Mouse (Mus musculus): Measurements from ENCODE around the gene Cd151. TPM values are rescaled to one million over a fixed set of nuclear protein-coding genes. Genes with fewer than 3 reads are reported as not detected.

Gene Cd151
- polyA plus RNA-seq, 1 experiment from 2014 or later, result 30.6 TPM

DNA sequence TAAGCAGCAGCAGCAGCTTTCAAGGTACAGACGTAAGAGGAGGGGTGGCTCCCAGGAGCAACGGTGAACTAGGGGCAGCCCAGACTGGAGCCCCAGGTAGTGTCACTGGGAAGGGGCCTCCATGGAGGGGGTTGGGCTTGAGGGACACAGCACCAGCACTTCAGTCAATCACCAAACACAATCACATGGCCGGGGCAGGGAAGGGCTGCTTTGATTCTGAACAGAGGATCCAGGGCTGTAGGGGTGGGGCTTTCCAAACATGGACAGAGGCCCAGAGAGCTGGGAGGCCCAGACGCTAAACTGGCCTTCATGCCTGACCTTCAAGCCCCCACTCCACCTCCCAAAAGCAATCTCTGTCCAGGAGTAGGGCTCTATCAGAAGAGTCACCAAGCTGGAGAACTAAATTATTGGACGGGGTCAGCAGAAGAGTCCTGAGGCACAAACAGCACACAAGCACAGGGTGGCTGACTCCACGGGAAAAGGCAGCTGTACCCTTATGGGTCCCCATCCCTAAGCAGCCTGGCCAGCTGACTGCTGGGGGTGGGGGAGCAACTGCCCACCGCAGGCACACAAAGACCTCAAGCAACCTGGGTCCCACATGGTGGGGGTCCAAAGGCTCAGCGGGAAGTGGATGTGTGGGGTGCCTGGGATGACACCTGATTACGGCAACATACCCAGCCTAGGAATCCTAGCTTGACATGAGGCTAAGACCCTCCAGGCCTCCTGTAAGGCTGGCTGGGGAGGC is 37.2 kb upstream of the Cd151 start:
- Histone ChIP-seq H3K9ac (ENCODE audit: low read depth, low read length) (0 out of 2 replicates have a peak overlapping the region, but pooled peaks have one; percentile 14), H3K36me3 (ENCODE audit: control insufficient read depth, insufficient read depth, low read length) (peaks cover 21% of the 10 kb centered on the region), H3K27ac (ENCODE audit: low read length) (no peak overlapping the region), H3K4me2 (ENCODE audit: low read depth, low read length) (no peak overlapping the region), H3K9me3 (ENCODE audit: control insufficient read depth, low read length) (no peaks in the 10 kb centered on the region), H3K4me1 (ENCODE audit: control insufficient read depth, insufficient read depth, low read length) (peaks cover 24% of the 10 kb centered on the region), H3K27me3 (replicated peaks; ENCODE audit: control insufficient read depth, insufficient read depth, low read length) (no peaks in the 10 kb centered on the region), H3K4me3 (ENCODE audit: low read length) (no peak overlapping the region)
- WGBS, result 59% methylated on average over 9 of the region's 9 CpGs
- no peak for ATAC-seq

DNA sequence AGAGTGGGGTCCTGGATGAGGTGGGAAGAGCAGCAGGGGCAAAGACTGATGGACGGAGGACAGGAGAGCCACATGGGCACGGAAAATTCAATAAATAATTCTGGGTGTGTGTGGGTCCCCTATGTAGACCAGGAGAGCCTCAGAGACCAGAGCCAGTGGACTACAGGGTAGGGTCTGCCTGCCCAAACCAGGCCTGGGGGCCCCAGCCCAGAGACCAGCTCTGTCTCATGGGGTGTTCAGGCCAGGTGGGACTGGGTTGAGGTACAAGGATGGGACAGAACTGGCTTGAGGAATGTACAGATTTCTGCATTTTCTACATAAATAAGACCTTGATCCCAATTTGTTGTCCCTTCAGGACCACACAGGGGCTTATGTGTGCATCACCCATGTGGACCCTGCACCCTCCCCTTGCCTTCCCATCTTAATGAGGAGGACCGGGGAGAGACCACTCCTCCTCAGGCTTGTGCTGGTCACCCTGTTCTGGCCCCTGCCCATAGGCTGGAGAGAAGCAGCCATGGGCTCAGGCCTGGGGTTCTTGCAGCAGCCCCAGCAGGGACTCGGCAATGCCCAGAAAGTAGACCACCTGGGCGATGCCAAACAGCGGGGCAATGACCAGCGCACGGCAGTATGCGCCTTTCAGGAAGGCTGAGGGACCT is 36.5 kb upstream of the Cd151 start:
- peaks cover 21% of the 10 kb centered on the region for H3K36me3 ChIP-seq (ENCODE audit: control insufficient read depth, insufficient read depth, low read length)
- H3K4me2 ChIP-seq (ENCODE audit: low read depth, low read length), result no peak overlapping the region
- H3K9ac ChIP-seq (ENCODE audit: low read depth, low read length), result 0 out of 2 replicates have a peak overlapping the region, but pooled peaks have one; percentile 14
- WGBS, result 95% methylated on average over 9 of the region's 9 CpGs
- H3K27ac ChIP-seq (ENCODE audit: low read length), result no peak overlapping the region
- H3K9me3 ChIP-seq (ENCODE audit: control insufficient read depth, low read length), result no peaks in the 10 kb centered on the region
- no peak overlapping the region for H3K4me3 ChIP-seq (ENCODE audit: low read length)
- H3K4me1 ChIP-seq (ENCODE audit: control insufficient read depth, insufficient read depth, low read length), result peaks cover 31% of the 10 kb centered on the region
- ATAC-seq, result no peak
- no peaks in the 10 kb centered on the region for H3K27me3 ChIP-seq (replicated peaks; ENCODE audit: control insufficient read depth, insufficient read depth, low read length)

DNA sequence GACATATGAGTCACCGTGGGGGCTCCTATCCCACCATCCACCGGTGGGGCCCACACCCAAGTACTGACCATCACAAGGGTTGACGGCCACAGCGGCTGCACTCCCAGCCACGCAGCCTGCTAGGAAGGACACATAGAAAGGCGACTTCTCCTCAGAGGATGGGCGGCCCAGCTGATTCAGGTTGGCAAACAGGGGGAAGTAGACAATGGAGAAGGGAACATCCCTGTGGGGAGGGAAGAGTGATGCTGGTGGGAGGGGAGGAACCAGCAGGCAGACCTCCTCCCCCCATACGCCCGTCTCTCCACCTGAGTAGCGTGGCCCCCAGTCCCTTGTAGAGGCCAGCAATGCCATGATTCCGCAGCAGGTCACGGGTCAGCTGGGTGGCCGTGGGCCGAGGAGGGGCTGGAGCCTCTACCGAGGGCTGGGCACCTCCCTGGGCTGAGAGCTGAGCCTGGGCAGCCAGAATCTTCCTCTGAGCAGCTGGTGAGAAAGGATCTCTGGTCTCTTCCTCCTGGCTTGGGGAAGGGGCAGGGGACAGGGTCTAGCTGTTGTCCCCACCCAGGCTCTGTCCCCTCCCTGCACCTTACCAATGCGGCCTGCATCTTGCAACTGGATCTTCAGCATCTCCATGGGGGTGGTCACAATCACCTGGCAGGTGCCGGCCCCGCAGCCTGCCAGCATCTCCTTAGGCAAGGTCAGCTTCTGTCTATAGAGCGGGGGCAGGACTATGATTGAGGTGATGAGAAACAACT is 35.6 kb upstream of the Cd151 start:
- Histone ChIP-seq H3K4me3 (ENCODE audit: low read length) (no peak overlapping the region), H3K9me3 (ENCODE audit: control insufficient read depth, low read length) (no peaks in the 10 kb centered on the region), H3K27me3 (replicated peaks; ENCODE audit: control insufficient read depth, insufficient read depth, low read length) (no peaks in the 10 kb centered on the region), H3K4me1 (ENCODE audit: control insufficient read depth, insufficient read depth, low read length) (peaks cover 39% of the 10 kb centered on the region), H3K9ac (ENCODE audit: low read depth, low read length) (no peak overlapping the region), H3K27ac (ENCODE audit: low read length) (no peak overlapping the region), H3K36me3 (ENCODE audit: control insufficient read depth, insufficient read depth, low read length) (peaks cover 21% of the 10 kb centered on the region), H3K4me2 (ENCODE audit: low read depth, low read length) (no peak overlapping the region)
- ATAC-seq, result no peak
- WGBS, result 94% methylated on average over 19 of the region's 19 CpGs

DNA sequence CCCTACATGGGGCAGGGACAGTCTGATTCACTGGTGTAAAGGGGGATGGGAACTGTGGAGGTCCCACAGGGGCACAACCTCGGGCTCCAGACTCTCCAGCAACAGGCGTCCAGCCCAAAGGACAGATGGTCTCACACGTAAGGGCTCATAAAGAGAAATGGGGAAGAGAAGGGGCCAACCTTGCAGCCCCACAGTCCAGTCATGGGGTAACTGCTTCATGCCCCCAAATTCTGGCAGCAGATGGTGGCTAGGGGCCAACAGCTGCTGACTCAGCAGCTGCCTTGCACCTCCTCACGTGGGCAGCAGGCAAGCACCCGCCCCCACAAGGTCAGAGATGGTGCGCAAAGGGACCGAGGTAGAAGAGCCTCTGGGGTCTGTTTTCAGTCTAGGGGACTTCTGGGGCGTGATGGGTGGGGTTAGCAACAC is 35.0 kb upstream of the Cd151 start:
- ATAC-seq, result no peak
- 83% methylated on average over 8 of the region's 8 CpGs for WGBS
- Histone ChIP-seq H3K27me3 (replicated peaks; ENCODE audit: control insufficient read depth, insufficient read depth, low read length) (no peaks in the 10 kb centered on the region), H3K27ac (ENCODE audit: low read length) (no peak overlapping the region), H3K9ac (ENCODE audit: low read depth, low read length) (peak overlapping the region; percentile 14; the same call in 1 of the 2 replicates), H3K9me3 (ENCODE audit: control insufficient read depth, low read length) (no peaks in the 10 kb centered on the region), H3K4me3 (ENCODE audit: low read length) (no peak overlapping the region), H3K4me1 (ENCODE audit: control insufficient read depth, insufficient read depth, low read length) (peaks cover 42% of the 10 kb centered on the region), H3K4me2 (ENCODE audit: low read depth, low read length) (no peak overlapping the region), H3K36me3 (ENCODE audit: control insufficient read depth, insufficient read depth, low read length) (peaks cover 21% of the 10 kb centered on the region)

DNA sequence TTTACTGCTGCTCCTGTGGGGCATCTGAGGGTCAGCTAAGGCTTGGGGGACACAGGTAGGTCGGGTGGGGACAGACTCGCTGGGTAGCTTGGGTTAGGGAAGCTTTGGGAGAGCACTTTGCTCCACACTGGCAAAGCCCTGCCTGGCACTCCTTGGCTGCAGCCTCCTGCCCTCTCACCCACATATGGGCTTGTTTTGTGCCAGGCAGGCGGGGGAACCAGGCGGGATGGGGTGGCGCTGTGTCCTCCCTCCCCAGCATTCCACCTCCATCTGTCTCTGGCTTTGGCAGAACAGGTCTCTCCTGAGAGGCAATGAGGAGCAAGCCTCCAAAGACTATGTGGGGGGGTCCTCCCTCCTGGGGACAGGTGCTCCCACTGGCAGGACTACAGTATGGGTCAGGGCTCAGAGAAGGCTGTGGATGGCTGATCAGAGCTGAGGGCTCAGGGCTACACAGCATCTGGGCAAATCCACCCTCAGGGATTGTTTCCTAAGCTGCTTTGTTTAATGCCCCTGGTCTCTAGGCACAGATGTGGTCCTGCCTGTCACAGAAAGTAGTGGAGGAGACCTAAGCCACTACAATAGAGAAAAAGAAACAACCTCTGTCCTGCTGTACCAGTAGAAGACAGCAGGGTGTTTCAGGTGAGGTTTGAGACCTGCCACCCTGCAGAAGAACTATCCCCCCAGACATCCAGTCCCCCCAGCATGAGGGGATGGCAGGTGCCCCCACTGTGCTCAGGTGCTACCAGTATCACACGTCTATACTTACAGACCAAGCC is 34.3 kb upstream of the Cd151 start:
- Histone ChIP-seq H3K9ac (ENCODE audit: low read depth, low read length) (no peak overlapping the region), H3K27ac (ENCODE audit: low read length) (no peak overlapping the region)
- no peak for ATAC-seq

DNA sequence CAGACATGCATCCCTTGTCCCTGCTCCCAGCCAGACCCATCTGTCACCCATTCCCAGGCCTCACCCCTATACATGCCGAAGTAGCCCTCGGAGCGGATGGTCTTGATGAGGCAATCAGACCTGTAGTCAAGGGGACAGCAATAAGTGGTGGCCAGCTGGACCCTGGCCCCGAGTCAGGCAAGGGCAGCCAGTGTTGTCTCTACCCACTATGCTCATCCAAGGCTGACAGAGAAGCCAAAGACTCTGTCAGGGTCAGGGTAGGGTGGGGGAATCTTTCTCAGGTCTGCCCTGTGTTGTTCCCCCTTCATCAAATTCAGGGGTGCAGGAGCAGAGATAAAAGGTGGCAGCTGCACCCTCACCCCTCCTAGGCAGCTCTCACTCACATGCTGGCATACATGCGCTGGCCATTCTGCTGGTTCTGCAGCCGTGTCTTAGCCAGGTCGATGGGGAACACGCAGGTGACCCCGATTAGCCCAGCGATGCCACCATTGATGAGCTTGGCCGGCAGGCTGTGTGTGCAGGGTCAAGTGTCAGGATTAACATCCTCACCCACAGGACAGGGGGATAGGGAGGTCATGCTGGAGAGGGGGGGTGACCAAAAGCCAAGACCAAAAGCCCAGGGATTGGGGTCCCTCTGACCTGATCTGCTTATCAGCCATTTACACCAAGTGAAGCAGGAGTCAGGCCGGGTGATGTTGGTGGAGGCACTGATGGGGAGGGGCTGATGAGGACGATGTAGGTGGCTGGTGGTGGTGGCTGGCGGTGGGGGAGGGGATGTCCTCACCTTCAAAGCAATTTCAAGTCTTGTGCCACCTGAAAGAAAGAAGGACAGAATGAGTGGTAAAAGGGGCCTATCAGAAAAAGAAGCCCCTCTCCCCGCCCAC is 33.4 kb upstream of the Cd151 start:
- H3K27ac ChIP-seq (ENCODE audit: low read length), result no peak overlapping the region
- H3K9ac ChIP-seq (ENCODE audit: low read depth, low read length), result peak overlapping the region; percentile 66
- H3K36me3 ChIP-seq (ENCODE audit: control insufficient read depth, insufficient read depth, low read length), result peaks cover 26% of the 10 kb centered on the region
- H3K4me3 ChIP-seq (ENCODE audit: low read length), result peak overlapping the region; percentile 53
- no peaks in the 10 kb centered on the region for H3K9me3 ChIP-seq (ENCODE audit: control insufficient read depth, low read length)
- WGBS, result 74% methylated on average over 15 of the region's 15 CpGs
- ATAC-seq, result no peak
- H3K4me2 ChIP-seq (ENCODE audit: low read depth, low read length), result peak overlapping the region; percentile 85
- peaks cover 42% of the 10 kb centered on the region for H3K4me1 ChIP-seq (ENCODE audit: control insufficient read depth, insufficient read depth, low read length)
- H3K27me3 ChIP-seq (replicated peaks; ENCODE audit: control insufficient read depth, insufficient read depth, low read length), result no peaks in the 10 kb centered on the region

More for the DNA sequence above, 34.3 kb upstream of the Cd151 start:
- H3K36me3 ChIP-seq (ENCODE audit: control insufficient read depth, insufficient read depth, low read length), result peaks cover 21% of the 10 kb centered on the region
- H3K27me3 ChIP-seq (replicated peaks; ENCODE audit: control insufficient read depth, insufficient read depth, low read length), result no peaks in the 10 kb centered on the region
- H3K9me3 ChIP-seq (ENCODE audit: control insufficient read depth, low read length), result no peaks in the 10 kb centered on the region
- peaks cover 42% of the 10 kb centered on the region for H3K4me1 ChIP-seq (ENCODE audit: control insufficient read depth, insufficient read depth, low read length)
- H3K4me2 ChIP-seq (ENCODE audit: low read depth, low read length), result no peak overlapping the region
- H3K4me3 ChIP-seq (ENCODE audit: low read length), result no peak overlapping the region
- WGBS, result 86% methylated on average over 6 of the region's 6 CpGs

DNA sequence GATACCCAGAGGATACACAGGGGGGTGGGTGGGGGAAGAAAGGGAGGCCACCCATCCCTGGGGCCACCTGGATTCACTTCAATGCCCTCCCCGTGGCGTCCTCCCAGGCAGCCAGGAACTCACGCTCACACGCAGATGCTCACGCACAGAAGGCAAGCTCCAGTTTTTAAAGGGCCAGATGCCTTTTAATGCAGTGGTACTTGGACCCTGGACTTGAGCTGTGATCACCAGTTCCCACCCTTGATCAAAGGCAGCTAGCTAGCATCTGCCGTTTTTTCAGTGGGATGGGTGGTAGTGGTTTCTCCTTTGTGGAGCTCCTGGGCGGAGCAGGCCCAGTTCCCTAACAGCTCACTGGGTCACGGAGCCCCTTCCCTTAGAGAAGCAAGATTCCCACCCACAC is 32.7 kb upstream of the Cd151 start:
- Histone ChIP-seq H3K36me3 (ENCODE audit: control insufficient read depth, insufficient read depth, low read length) (peaks cover 26% of the 10 kb centered on the region), H3K27me3 (replicated peaks; ENCODE audit: control insufficient read depth, insufficient read depth, low read length) (no peaks in the 10 kb centered on the region), H3K27ac (ENCODE audit: low read length) (peak overlapping the region; percentile 5), H3K9ac (ENCODE audit: low read depth, low read length) (peak overlapping the region; percentile 66), H3K4me3 (ENCODE audit: low read length) (peak overlapping the region; percentile 53), H3K9me3 (ENCODE audit: control insufficient read depth, low read length) (no peaks in the 10 kb centered on the region), H3K4me1 (ENCODE audit: control insufficient read depth, insufficient read depth, low read length) (peaks cover 40% of the 10 kb centered on the region), H3K4me2 (ENCODE audit: low read depth, low read length) (peak overlapping the region; percentile 85)
- 19% methylated on average over 8 of the region's 8 CpGs for WGBS
- ATAC-seq, result no peak

DNA sequence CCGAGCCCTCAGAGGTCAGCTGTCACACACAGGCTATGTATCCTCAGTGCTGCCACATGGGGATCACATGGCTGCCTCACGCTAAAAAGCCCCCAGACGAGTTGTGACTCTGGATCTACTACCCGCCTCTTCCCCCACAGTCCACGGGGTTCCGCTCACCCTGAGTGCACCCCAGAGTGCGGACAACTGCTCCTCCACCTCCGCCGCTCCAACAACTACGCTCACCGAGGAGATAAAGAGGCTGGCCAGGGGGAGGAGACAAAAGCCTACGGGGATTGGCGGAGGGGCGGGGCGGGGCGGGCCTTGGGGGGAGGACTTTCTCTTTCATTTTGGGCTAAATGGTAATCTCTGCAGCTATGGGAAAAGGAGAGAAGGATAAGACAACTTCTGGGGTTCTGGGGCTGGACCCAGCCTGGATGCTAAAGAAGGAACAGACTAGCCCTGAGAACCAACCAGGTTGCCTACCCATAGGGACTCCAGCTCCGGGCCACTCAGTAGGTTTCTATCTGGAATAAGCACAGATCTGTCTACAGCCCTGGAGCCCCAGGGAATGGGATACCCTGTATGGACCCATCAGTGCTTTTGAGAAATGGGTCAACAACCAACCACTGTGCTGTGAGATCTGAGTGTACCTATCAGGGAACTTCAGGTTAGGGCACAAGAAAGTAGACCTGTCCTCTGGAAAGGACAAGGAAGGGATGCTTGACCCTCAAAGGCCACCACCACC is 31.9 kb upstream of the Cd151 start:
- Histone ChIP-seq H3K27ac (ENCODE audit: low read length) (peak overlapping the region; percentile 48), H3K4me2 (ENCODE audit: low read depth, low read length) (peak overlapping the region; percentile 85), H3K27me3 (replicated peaks; ENCODE audit: control insufficient read depth, insufficient read depth, low read length) (no peaks in the 10 kb centered on the region), H3K9ac (ENCODE audit: low read depth, low read length) (peak overlapping the region; percentile 66), H3K4me3 (ENCODE audit: low read length) (peak overlapping the region; percentile 53), H3K4me1 (ENCODE audit: control insufficient read depth, insufficient read depth, low read length) (peaks cover 33% of the 10 kb centered on the region), H3K36me3 (ENCODE audit: control insufficient read depth, insufficient read depth, low read length) (peaks cover 25% of the 10 kb centered on the region), H3K9me3 (ENCODE audit: control insufficient read depth, low read length) (no peaks in the 10 kb centered on the region)
- peak; percentile 41 for ATAC-seq
- 6% methylated on average over 17 of the region's 17 CpGs for WGBS
